Mouse (Mus musculus) kidney, adult 2 months (tissue): ENCODE measurements at regions not wholly inside any gene's neighbourhood (a gene's known extent, or its start where the extent isn't known, plus 50 kb on each side); places are given as distances from the start of the nearest gene placed in this dataset.

Source experiments
- DNase-seq: peaks from one replicate; pipeline ENCODE4 v3.0.0; 2021
- H3K27ac ChIP-seq: fragments of 200-500 bp; 2 replicates; pipeline ENCODE4 v1.5.1; 2012; ENCODE audit warnings: low read depth, low read length, control low read depth, inconsistent platforms; ENCODE audit not compliant: insufficient read depth
- H3K27me3 ChIP-seq: fragments of 200-500 bp; replicated peaks from 2 replicates; pipeline ENCODE4 v1.6.1; 2012; ENCODE audit warnings: mild to moderate bottlenecking, moderate library complexity, low read length, inconsistent platforms; ENCODE audit not compliant: control insufficient read depth, insufficient read depth
- H3K36me3 ChIP-seq: fragments of 200-500 bp; 2 replicates; pipeline ENCODE4 v1.6.1; 2012; ENCODE audit warnings: mild to moderate bottlenecking, moderate library complexity, low read length, inconsistent platforms; ENCODE audit not compliant: control insufficient read depth, insufficient read depth
- H3K4me1 ChIP-seq: fragments of 200-500 bp; 2 replicates; pipeline ENCODE4 v1.6.1; 2011; ENCODE audit warnings: low read length; ENCODE audit not compliant: control insufficient read depth, insufficient read depth
- H3K4me3 ChIP-seq: fragments of 200-500 bp; 2 replicates; pipeline ENCODE4 v1.5.1; 2011; ENCODE audit warnings: mild to moderate bottlenecking, low read depth, low read length, control low read depth; ENCODE audit not compliant: insufficient read depth
- CTCF ChIP-seq: fragments of 200-500 bp; conservative IDR thresholded peaks from 2 replicates; pipeline ENCODE4 v1.5.1; 2011; ENCODE audit warnings: low read depth, mild to moderate bottlenecking, control low read depth, low read length, moderate library complexity, mixed read lengths; ENCODE audit not compliant: insufficient read depth, insufficient read length
- POLR2A ChIP-seq: fragments of 200-500 bp; IDR thresholded peaks from one replicate; pipeline ENCODE4 v1.6.1; 2011; ENCODE audit warnings: low read depth, low read length, control low read depth
- WGBS: fragments of 180-500 bp; shearing (Covaris S2); methylation state at CpG from one replicate; pipeline ENCODE4 v1.1.7; 2018; 5-methylcytosine and 5-hydroxymethylcytosine counted together

DNA sequence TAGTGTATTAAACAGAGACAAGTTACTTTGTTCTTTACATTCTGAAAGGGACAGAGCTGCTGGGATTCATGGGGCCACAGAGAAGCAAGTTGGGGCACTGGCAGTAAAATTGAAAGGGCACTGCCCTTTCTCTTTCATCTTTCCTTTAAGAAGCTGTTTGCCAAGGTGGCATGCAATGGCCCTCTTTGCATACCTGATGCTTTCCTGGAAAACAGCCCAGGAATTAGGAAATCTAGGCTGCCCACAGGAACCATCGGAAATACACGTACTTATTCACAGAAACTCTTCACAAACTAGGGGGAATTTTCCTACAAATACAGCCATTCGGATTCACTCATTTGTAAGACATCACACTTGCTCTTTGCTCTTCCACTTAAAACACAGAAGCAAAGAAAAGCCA, 278.3 kb upstream of the Gm765 start:
- 81% methylated on average over 3 of the region's 3 CpGs for WGBS
- H3K27ac ChIP-seq = no peak overlapping the region
- DNase-seq = no peak
- TF ChIP-seq CTCF = no peak
- no peak for TF ChIP-seq POLR2A
- H3K36me3 ChIP-seq = no peaks in the 10 kb centered on the region
- H3K4me1 ChIP-seq = no peaks in the 10 kb centered on the region
- H3K4me3 ChIP-seq = no peak overlapping the region
- H3K27me3 ChIP-seq = no peaks in the 10 kb centered on the region

GRCm38 (mm10) chr6:98613030-98613429, 270.5 kb upstream of the Gm765 start:
- DNase-seq = no peak
- no peaks in the 10 kb centered on the region for H3K4me1 ChIP-seq
- H3K27ac ChIP-seq = no peak overlapping the region
- no peaks in the 10 kb centered on the region for H3K27me3 ChIP-seq
- no peaks in the 10 kb centered on the region for H3K36me3 ChIP-seq
- 83% methylated on average over 10 of the region's 10 CpGs for WGBS
- no peak overlapping the region for H3K4me3 ChIP-seq
- TF ChIP-seq POLR2A = no peak
- TF ChIP-seq CTCF = no peak

DNA sequence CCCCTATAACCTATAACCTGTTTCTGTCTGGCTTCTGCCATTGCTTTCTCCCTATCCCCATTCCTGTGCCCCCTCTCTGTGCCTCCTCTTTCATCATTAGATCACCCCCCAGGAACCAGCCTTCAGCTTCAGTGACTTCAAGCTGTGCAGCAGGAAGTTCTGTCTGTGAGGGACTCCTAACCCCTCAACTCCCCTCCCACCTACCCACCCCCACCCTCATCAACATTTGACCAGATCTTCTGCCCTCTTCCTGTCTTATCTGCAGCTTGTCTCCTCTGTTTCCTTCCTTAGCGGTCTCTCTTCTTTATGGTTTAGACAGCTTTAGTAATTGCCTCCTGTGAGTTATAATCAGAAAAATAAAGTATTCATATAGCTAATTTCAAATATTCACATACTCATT, 266.6 kb upstream of the Gm765 start:
- no peak overlapping the region for H3K27ac ChIP-seq
- 73% methylated on average over 1 of the region's 1 CpGs for WGBS
- DNase-seq = no peak
- no peaks in the 10 kb centered on the region for H3K36me3 ChIP-seq
- no peaks in the 10 kb centered on the region for H3K27me3 ChIP-seq
- no peak overlapping the region for H3K4me3 ChIP-seq
- no peaks in the 10 kb centered on the region for H3K4me1 ChIP-seq
- TF ChIP-seq CTCF = no peak

GRCm38 (mm10) chr6:98606680-98607079, 264.1 kb upstream of the Gm765 start:
- no peak for TF ChIP-seq CTCF
- TF ChIP-seq POLR2A = no peak
- no peaks in the 10 kb centered on the region for H3K4me1 ChIP-seq
- no peak for DNase-seq

GRCm38 (mm10) chr6:98597612-98598011, 255.1 kb upstream of the Gm765 start:
- Histone ChIP-seq H3K4me1 (no peaks in the 10 kb centered on the region), H3K36me3 (no peaks in the 10 kb centered on the region), H3K27me3 (no peaks in the 10 kb centered on the region), H3K27ac (no peak overlapping the region), H3K4me3 (no peak overlapping the region)
- WGBS = 75% methylated on average over 6 of the region's 6 CpGs
- TF ChIP-seq POLR2A (no peak), CTCF (no peak)
- no peak for DNase-seq

More at GRCm38 (mm10) chr6:98606680-98607079, 264.1 kb upstream of the Gm765 start:
- Histone ChIP-seq H3K27ac (no peak overlapping the region), H3K36me3 (no peaks in the 10 kb centered on the region), H3K4me3 (no peak overlapping the region), H3K27me3 (no peaks in the 10 kb centered on the region)
- WGBS = 87% methylated on average over 3 of the region's 3 CpGs

- WGBS = 44% methylated on average over 4 of the region's 4 CpGs
- Histone ChIP-seq H3K36me3 (no peaks in the 10 kb centered on the region), H3K27ac (no peak overlapping the region), H3K4me3 (no peak overlapping the region), H3K27me3 (no peaks in the 10 kb centered on the region; the same call in 1 of the 2 replicates), H3K4me1 (no peaks in the 10 kb centered on the region)
- DNase-seq = no peak
- TF ChIP-seq CTCF = no peak
- no peak for TF ChIP-seq POLR2A
These were observed 248.4 kb upstream of the Gm765 start for GRCm38 (mm10) chr6:98590989-98591388.

DNA sequence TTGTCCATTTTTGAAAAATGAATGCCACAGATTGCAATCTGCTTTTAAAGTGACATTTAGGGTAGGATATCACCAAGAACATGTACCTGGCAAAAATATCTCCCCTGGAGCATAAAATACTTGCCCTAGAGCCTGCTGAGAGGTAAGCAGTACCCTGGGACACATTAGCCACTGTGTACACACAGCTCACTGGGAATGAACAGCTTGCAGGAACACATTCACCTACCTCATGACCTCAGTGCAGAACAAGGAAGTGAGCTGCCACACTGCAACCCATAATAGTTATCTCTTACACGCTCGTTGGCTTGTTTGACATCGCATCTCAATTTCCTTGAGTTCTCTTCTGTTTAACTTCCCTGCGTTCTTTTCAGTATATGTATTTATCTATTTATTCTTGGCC, 246.4 kb upstream of the Gm765 start:
- no peaks in the 10 kb centered on the region; the same call in 1 of the 2 replicates for H3K27me3 ChIP-seq
- H3K36me3 ChIP-seq = no peaks in the 10 kb centered on the region
- TF ChIP-seq CTCF (no peak), POLR2A (no peak)
- no peaks in the 10 kb centered on the region for H3K4me1 ChIP-seq
- H3K27ac ChIP-seq = no peak overlapping the region
- H3K4me3 ChIP-seq = no peak overlapping the region
- DNase-seq = no peak
- WGBS = 71% methylated on average over 4 of the region's 4 CpGs

DNA sequence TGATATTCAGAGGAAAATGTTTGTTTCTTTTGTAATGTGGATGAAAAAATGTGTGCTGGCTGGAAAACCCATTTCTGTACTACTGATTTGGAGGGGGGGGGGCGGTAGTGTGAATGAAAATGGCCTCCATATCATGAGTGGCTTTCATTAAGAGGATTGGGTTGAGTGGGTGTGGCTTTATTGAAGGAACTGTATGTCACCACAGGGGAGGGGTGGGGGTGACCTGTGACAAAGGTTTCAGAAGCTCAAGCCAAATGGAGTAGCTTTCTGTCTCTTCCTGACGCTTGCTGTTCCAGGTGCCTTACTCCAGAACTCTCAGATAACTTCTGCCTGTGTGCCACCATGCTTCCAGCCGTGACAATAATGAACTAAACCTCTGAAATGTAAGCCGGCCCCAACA, 242.0 kb upstream of the Gm765 start:
- H3K27me3 ChIP-seq = no peaks in the 10 kb centered on the region; the same call in 1 of the 2 replicates
- no peaks in the 10 kb centered on the region for H3K36me3 ChIP-seq
- H3K4me1 ChIP-seq = no peaks in the 10 kb centered on the region
- TF ChIP-seq POLR2A = no peak
- no peak for TF ChIP-seq CTCF
- H3K4me3 ChIP-seq = no peak overlapping the region
- 80% methylated on average over 4 of the region's 4 CpGs for WGBS
- H3K27ac ChIP-seq = no peak overlapping the region
- no peak for DNase-seq
